Mouse (Mus musculus) heart, adult 2 months (tissue): ENCODE data around the gene Amz1.

Experiments
- CTCF ChIP-seq: fragments of 200-600 bp; IDR thresholded peaks from 2 replicates; pipeline ENCODE4 v1.8.1; 2022; ENCODE audit warnings: antibody characterized with exemption, mild to moderate bottlenecking, moderate library complexity
- EP300 ChIP-seq: fragments of 200-500 bp; IDR thresholded peaks from 2 replicates; pipeline ENCODE4 v1.6.1; 2011; ENCODE audit warnings: low read depth, low read length, control low read depth; ENCODE audit not compliant: insufficient read depth
- POLR2A ChIP-seq: fragments of 200-500 bp; IDR thresholded peaks from 2 replicates; pipeline ENCODE4 v1.6.1; 2011; ENCODE audit warnings: mild to moderate bottlenecking, low read depth, low read length, control low read depth; ENCODE audit not compliant: insufficient read depth

- TF ChIP-seq CTCF (no peak), POLR2A (no peak), EP300 (no peak)
These were observed 67.3 kb downstream of the Amz1 start for GRCm38 (mm10) chr5:140790937-140791877.
